Mouse (Mus musculus): Measurements from ENCODE around the gene Cacna1h. TPM values are rescaled to one million over a fixed set of nuclear protein-coding genes. Genes with fewer than 3 reads are reported as not detected.
A peak's percentile ranks its signal among the peaks of the same experiment; 100 is the strongest.

The Cacna1h gene
- polyA plus RNA-seq, 1 experiment from 2014 or later = 0.17 TPM

GRCm38 (mm10) chr17:25452246-25452965, 18.8 kb upstream of the Cacna1h start:
- Histone ChIP-seq H3K27me3 (ENCODE audit: control insufficient read depth, insufficient read depth, low read depth, low read length) (no peaks in the 10 kb centered on the region), H3K4me1 (ENCODE audit: control insufficient read depth, low read depth, low read length) (no peaks in the 10 kb centered on the region), H3K36me3 (ENCODE audit: control insufficient read depth, insufficient read depth) (no peaks in the 10 kb centered on the region), H3K27ac (ENCODE audit: low read length) (no peak overlapping the region), H3K9ac (ENCODE audit: low read depth, low read length) (no peak overlapping the region), H3K4me2 (ENCODE audit: low read depth, low read length) (no peak overlapping the region), H3K9me3 (replicated peaks; ENCODE audit: control insufficient read depth, low read length) (no peaks in the 10 kb centered on the region), H3K4me3 (ENCODE audit: low read depth, low read length) (no peak overlapping the region)
- WGBS (ENCODE audit: insufficient replicate concordance) = 51% methylated on average over 5 of the region's 5 CpGs
- no peak for ATAC-seq (ENCODE audit: low read depth)

- Histone ChIP-seq H3K36me3 (ENCODE audit: control insufficient read depth, insufficient read depth) (no peaks in the 10 kb centered on the region), H3K27me3 (ENCODE audit: control insufficient read depth, insufficient read depth, low read depth, low read length) (no peaks in the 10 kb centered on the region), H3K4me3 (ENCODE audit: low read depth, low read length) (no peak overlapping the region), H3K4me1 (ENCODE audit: control insufficient read depth, low read depth, low read length) (no peaks in the 10 kb centered on the region), H3K4me2 (ENCODE audit: low read depth, low read length) (no peak overlapping the region), H3K9ac (ENCODE audit: low read depth, low read length) (no peak overlapping the region), H3K27ac (ENCODE audit: low read length) (no peak overlapping the region), H3K9me3 (replicated peaks; ENCODE audit: control insufficient read depth, low read length) (no peaks in the 10 kb centered on the region)
- 29% methylated on average over 4 of the region's 4 CpGs for WGBS (ENCODE audit: insufficient replicate concordance)
- no peak for ATAC-seq (ENCODE audit: low read depth)
These were observed 16.7 kb upstream of the Cacna1h start for GRCm38 (mm10) chr17:25450329-25450728.

GRCm38 (mm10) chr17:25447865-25448264, 14.3 kb upstream of the Cacna1h start:
- no peak overlapping the region for H3K27ac ChIP-seq (ENCODE audit: low read length)
- H3K27me3 ChIP-seq (ENCODE audit: control insufficient read depth, insufficient read depth, low read depth, low read length) = no peaks in the 10 kb centered on the region
- H3K36me3 ChIP-seq (ENCODE audit: control insufficient read depth, insufficient read depth) = no peaks in the 10 kb centered on the region
- no peak overlapping the region for H3K4me3 ChIP-seq (ENCODE audit: low read depth, low read length)
- no peaks in the 10 kb centered on the region for H3K4me1 ChIP-seq (ENCODE audit: control insufficient read depth, low read depth, low read length)
- 58% methylated on average over 12 of the region's 12 CpGs for WGBS (ENCODE audit: insufficient replicate concordance)
- no peak overlapping the region for H3K9ac ChIP-seq (ENCODE audit: low read depth, low read length)
- ATAC-seq (ENCODE audit: low read depth) = no peak
- H3K9me3 ChIP-seq (replicated peaks; ENCODE audit: control insufficient read depth, low read length) = no peaks in the 10 kb centered on the region
- no peak overlapping the region for H3K4me2 ChIP-seq (ENCODE audit: low read depth, low read length)

DNA sequence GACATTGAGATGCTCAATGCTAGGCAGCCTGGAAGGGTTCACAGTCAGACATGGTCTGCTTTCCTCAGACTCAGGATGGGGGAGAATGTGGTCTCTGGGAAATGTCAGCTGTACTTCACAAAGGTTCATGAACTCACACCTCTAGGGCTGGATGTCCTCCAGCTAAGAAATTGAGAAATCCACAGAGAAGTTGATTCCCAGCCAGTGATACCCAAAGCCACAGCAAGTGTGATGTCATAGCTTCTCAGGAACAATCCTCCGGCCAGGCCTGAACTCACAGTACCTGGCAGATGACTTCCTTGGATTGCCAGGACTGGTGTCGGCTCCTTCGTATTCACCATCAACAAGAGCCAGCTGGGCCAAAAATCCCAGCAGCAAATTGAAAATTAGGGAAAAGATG, 12.3 kb upstream of the Cacna1h start:
- no peaks in the 10 kb centered on the region for H3K9me3 ChIP-seq (replicated peaks; ENCODE audit: control insufficient read depth, low read length)
- no peaks in the 10 kb centered on the region for H3K36me3 ChIP-seq (ENCODE audit: control insufficient read depth, insufficient read depth)
- 73% methylated on average over 3 of the region's 3 CpGs for WGBS (ENCODE audit: insufficient replicate concordance)
- H3K4me3 ChIP-seq (ENCODE audit: low read depth, low read length) = no peak overlapping the region
- H3K4me1 ChIP-seq (ENCODE audit: control insufficient read depth, low read depth, low read length) = no peaks in the 10 kb centered on the region
- H3K9ac ChIP-seq (ENCODE audit: low read depth, low read length) = no peak overlapping the region
- no peak overlapping the region for H3K4me2 ChIP-seq (ENCODE audit: low read depth, low read length)
- no peaks in the 10 kb centered on the region for H3K27me3 ChIP-seq (ENCODE audit: control insufficient read depth, insufficient read depth, low read depth, low read length)
- no peak for ATAC-seq (ENCODE audit: low read depth)
- no peak overlapping the region for H3K27ac ChIP-seq (ENCODE audit: low read length)

- no peaks in the 10 kb centered on the region for H3K4me1 ChIP-seq (ENCODE audit: control insufficient read depth, low read depth, low read length)
These were observed 11.5 kb upstream of the Cacna1h start for GRCm38 (mm10) chr17:25445074-25445473.

DNA sequence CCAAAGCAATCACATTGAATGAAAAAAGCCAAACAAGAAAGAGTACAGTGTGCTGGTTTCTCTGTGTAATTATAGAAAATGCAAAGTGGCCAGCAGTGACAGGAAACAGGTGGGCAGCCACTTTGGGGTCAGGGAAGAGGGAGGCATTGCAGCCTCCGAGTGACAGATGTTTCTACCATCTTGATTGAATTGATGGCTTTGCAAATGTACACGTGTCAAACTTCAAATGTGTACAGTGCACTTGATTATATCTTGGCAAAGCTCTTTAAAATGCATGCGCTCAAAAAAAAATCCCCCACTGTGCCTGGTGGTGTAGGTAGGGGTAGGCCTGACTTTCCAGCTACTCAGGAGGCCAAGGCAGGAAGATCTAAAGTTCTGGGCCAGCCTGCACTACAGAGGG, 9.3 kb upstream of the Cacna1h start:
- H3K9ac ChIP-seq (ENCODE audit: low read depth, low read length) = no peak overlapping the region
- H3K27me3 ChIP-seq (ENCODE audit: control insufficient read depth, insufficient read depth, low read depth, low read length) = no peaks in the 10 kb centered on the region
- H3K4me1 ChIP-seq (ENCODE audit: control insufficient read depth, low read depth, low read length) = no peaks in the 10 kb centered on the region
- H3K4me3 ChIP-seq (ENCODE audit: low read depth, low read length) = no peak overlapping the region
- H3K4me2 ChIP-seq (ENCODE audit: low read depth, low read length) = no peak overlapping the region
- ATAC-seq (ENCODE audit: low read depth) = no peak
- 40% methylated on average over 3 of the region's 3 CpGs for WGBS (ENCODE audit: insufficient replicate concordance)
- H3K36me3 ChIP-seq (ENCODE audit: control insufficient read depth, insufficient read depth) = no peaks in the 10 kb centered on the region
- no peaks in the 10 kb centered on the region for H3K9me3 ChIP-seq (replicated peaks; ENCODE audit: control insufficient read depth, low read length)
- H3K27ac ChIP-seq (ENCODE audit: low read length) = no peak overlapping the region

More at GRCm38 (mm10) chr17:25445074-25445473, 11.5 kb upstream of the Cacna1h start:
- no peak overlapping the region for H3K4me3 ChIP-seq (ENCODE audit: low read depth, low read length)
- no peak overlapping the region for H3K9ac ChIP-seq (ENCODE audit: low read depth, low read length)
- H3K4me2 ChIP-seq (ENCODE audit: low read depth, low read length) = no peak overlapping the region
- H3K27me3 ChIP-seq (ENCODE audit: control insufficient read depth, insufficient read depth, low read depth, low read length) = no peaks in the 10 kb centered on the region
- no peaks in the 10 kb centered on the region for H3K36me3 ChIP-seq (ENCODE audit: control insufficient read depth, insufficient read depth)
- 30% methylated on average over 4 of the region's 4 CpGs for WGBS (ENCODE audit: insufficient replicate concordance)
- no peak overlapping the region for H3K27ac ChIP-seq (ENCODE audit: low read length)
- no peaks in the 10 kb centered on the region for H3K9me3 ChIP-seq (replicated peaks; ENCODE audit: control insufficient read depth, low read length)
- no peak for ATAC-seq (ENCODE audit: low read depth)

- no peaks in the 10 kb centered on the region for H3K27me3 ChIP-seq (ENCODE audit: control insufficient read depth, insufficient read depth, low read depth, low read length)
- no peak overlapping the region for H3K27ac ChIP-seq (ENCODE audit: low read length)
- no peaks in the 10 kb centered on the region for H3K36me3 ChIP-seq (ENCODE audit: control insufficient read depth, insufficient read depth)
- no peaks in the 10 kb centered on the region for H3K9me3 ChIP-seq (replicated peaks; ENCODE audit: control insufficient read depth, low read length)
- WGBS (ENCODE audit: insufficient replicate concordance) = 51% methylated on average over 6 of the region's 6 CpGs
- ATAC-seq (ENCODE audit: low read depth) = peak; percentile 75
- H3K4me2 ChIP-seq (ENCODE audit: low read depth, low read length) = no peak overlapping the region
- no peak overlapping the region for H3K4me3 ChIP-seq (ENCODE audit: low read depth, low read length)
- H3K9ac ChIP-seq (ENCODE audit: low read depth, low read length) = no peak overlapping the region
- H3K4me1 ChIP-seq (ENCODE audit: control insufficient read depth, low read depth, low read length) = no peaks in the 10 kb centered on the region
These were observed 7.8 kb upstream of the Cacna1h start for GRCm38 (mm10) chr17:25441417-25441816.

DNA sequence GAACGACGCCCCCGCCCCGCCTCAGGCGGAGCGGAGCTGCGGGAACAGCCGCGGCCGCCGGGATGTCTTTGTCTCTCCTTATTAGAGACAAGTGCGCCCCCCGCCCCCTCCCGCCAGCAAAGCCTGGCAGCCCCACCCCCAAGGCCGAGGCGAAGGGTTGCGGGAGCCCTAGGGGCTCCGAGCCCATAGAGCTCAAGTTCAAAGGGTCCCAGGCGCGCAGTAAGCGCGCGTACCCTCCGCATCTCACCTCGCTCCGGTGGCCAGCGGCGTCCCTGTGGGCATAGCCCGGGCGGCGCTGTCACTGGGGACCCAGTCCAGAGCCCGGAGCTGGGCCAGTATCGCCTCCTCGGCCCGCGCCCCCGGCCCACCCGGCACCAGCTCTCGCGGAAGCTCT, 363 bp downstream of the Cacna1h start:
- WGBS (ENCODE audit: insufficient replicate concordance) = 1% methylated on average over 39 of the region's 40 CpGs
- peak overlapping the region; percentile 12; the same call in 1 of the 2 replicates for H3K9ac ChIP-seq (ENCODE audit: low read depth, low read length)
- no peaks in the 10 kb centered on the region for H3K4me1 ChIP-seq (ENCODE audit: control insufficient read depth, low read depth, low read length)

DNA sequence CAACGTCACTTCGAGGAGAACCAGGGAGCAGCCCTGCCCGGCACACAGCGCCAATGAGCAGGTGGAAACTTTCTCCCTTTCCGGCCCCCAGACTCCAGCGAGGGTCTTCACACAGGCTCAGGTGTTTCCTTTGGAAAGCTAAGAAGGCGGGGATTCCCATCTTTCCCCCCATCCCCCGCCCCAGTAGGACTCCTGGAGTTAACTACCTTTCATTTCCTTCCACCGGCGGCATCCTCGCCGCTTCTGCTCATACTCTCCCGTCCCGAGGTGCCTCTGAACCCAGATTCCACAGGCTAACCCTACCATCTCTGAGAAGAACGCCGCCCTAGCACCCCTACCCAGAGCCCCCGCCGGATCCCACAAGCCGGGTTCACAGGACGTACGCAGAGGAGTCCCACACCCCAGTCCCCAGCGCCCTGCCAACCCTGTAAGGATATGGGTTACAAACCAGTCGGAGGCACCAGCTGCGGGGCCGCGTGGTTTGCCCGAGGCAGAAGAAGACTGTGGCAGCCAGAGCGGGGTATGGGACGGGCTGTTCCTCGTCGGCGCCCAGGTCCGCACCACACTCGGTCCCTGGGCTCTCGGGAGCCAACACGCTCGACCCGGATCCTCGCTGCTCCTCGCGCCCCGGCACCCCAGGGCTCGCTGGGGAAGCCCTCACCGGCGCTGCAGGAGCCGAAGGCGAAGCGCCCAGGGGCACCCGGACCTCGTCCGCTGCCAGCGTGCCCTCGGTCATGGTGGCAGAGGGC, 976 bp downstream of the Cacna1h start:
- Histone ChIP-seq H3K36me3 (ENCODE audit: control insufficient read depth, insufficient read depth) (no peaks in the 10 kb centered on the region), H3K4me3 (ENCODE audit: low read depth, low read length) (peak overlapping the region; percentile 55), H3K4me1 (ENCODE audit: control insufficient read depth, low read depth, low read length) (no peaks in the 10 kb centered on the region; the same call in 1 of the 2 replicates), H3K27me3 (ENCODE audit: control insufficient read depth, insufficient read depth, low read depth, low read length) (peaks cover 52% of the 10 kb centered on the region), H3K27ac (ENCODE audit: low read length) (no peak overlapping the region), H3K9me3 (replicated peaks; ENCODE audit: control insufficient read depth, low read length) (no peaks in the 10 kb centered on the region), H3K9ac (ENCODE audit: low read depth, low read length) (no peak overlapping the region), H3K4me2 (ENCODE audit: low read depth, low read length) (peak overlapping the region; percentile 62)
- 1% methylated on average over 53 of the region's 53 CpGs for WGBS (ENCODE audit: insufficient replicate concordance)
- no peak for ATAC-seq (ENCODE audit: low read depth)

More for the DNA sequence above, 363 bp downstream of the Cacna1h start:
- Histone ChIP-seq H3K4me3 (ENCODE audit: low read depth, low read length) (peak overlapping the region; percentile 55), H3K27me3 (ENCODE audit: control insufficient read depth, insufficient read depth, low read depth, low read length) (peaks cover 52% of the 10 kb centered on the region), H3K36me3 (ENCODE audit: control insufficient read depth, insufficient read depth) (no peaks in the 10 kb centered on the region), H3K9me3 (replicated peaks; ENCODE audit: control insufficient read depth, low read length) (no peaks in the 10 kb centered on the region), H3K4me2 (ENCODE audit: low read depth, low read length) (peak overlapping the region; percentile 62), H3K27ac (ENCODE audit: low read length) (no peak overlapping the region)
- ATAC-seq (ENCODE audit: low read depth) = peak; percentile 16

Data from liver, embryonic 16.5 days (tissue).